Mouse (Mus musculus) forebrain, embryonic 13.5 days (tissue): ENCODE measurements around the gene Iqsec3. TPM values are rescaled to one million over a fixed set of nuclear protein-coding genes. Genes with fewer than 3 reads are reported as not detected.

Experiments
- ATAC-seq: fragments of 200-750 bp; cut with Nextera tagmentation; 2 replicates; pipeline ENCODE4 v1.8.0; 2017
- H3K27ac ChIP-seq: fragments of 300-500 bp; sonication (generic); 2 replicates; pipeline ENCODE4 v1.5.1; 2015; ENCODE audit warnings: inconsistent platforms, mild to moderate bottlenecking, moderate library complexity
- H3K27me3 ChIP-seq: fragments of 300-500 bp; sonication (generic); 2 replicates; pipeline ENCODE4 v1.6.1; 2015; ENCODE audit warnings: mild to moderate bottlenecking, inconsistent platforms
- H3K36me3 ChIP-seq: fragments of 300-500 bp; sonication (generic); 2 replicates; pipeline ENCODE4 v1.6.1; 2015; ENCODE audit warnings: mild to moderate bottlenecking, inconsistent platforms; ENCODE audit not compliant: poor library complexity, severe bottlenecking
- H3K4me1 ChIP-seq: fragments of 300-500 bp; sonication (generic); 2 replicates; pipeline ENCODE4 v1.6.1; 2015; ENCODE audit warnings: inconsistent platforms
- H3K4me2 ChIP-seq: fragments of 300-500 bp; sonication (generic); 2 replicates; pipeline ENCODE4 v1.6.1; 2015; ENCODE audit warnings: inconsistent platforms, mild to moderate bottlenecking, moderate library complexity
- H3K4me3 ChIP-seq: fragments of 300-500 bp; sonication (generic); 2 replicates; pipeline ENCODE4 v1.5.1; 2015; ENCODE audit warnings: mild to moderate bottlenecking, inconsistent platforms
- H3K9ac ChIP-seq: fragments of 300-500 bp; sonication (generic); 2 replicates; pipeline ENCODE4 v1.6.1; 2015; ENCODE audit warnings: mild to moderate bottlenecking, inconsistent platforms
- H3K9me3 ChIP-seq: fragments of 300-500 bp; sonication (generic); replicated peaks from 2 replicates; pipeline ENCODE4 v1.6.1; 2016; ENCODE audit warnings: inconsistent platforms
- WGBS: fragments of 180-500 bp; shearing (Covaris S2); methylation state at CpG from one replicate; pipeline ENCODE4 v1.1.7; 2015; 5-methylcytosine and 5-hydroxymethylcytosine counted together
- polyA plus RNA-seq: library from polyadenylated mRNA; unstranded; fragments of >200 nt; fragmentation: Nextera tagmentation; extraction: Ambion mirVana; gene quantifications from 2 replicates; pipeline ENCODE4 v1.2.1, GENCODE M21; 2015

Gene Iqsec3
- polyA plus RNA-seq, 1 experiment from 2014 or later, result 2.7 TPM

DNA sequence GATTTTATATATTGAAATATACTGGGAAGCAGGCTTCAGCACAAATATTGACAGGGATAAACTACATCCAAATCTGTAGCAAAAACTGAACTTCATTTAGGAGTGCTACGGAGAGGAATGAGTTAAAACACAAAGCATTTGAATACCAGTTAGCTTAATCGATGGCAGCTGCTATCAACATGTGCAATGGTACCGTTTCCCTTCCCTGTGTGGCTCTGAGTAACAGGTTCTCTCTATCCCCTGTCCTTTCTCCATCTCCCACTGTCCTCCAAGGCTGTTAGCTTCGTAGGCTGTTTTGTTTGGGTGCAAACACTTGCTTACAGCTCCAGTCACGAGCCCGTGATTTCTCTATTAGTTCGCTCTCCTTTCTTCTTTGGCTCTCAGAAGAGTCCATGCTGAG, 19.7 kb downstream of the Iqsec3 start:
- Histone ChIP-seq H3K4me3 (no peak overlapping the region), H3K27ac (no peak overlapping the region), H3K9me3 (no peaks in the 10 kb centered on the region), H3K27me3 (no peaks in the 10 kb centered on the region), H3K9ac (no peak overlapping the region), H3K4me1 (peaks cover 28% of the 10 kb centered on the region), H3K36me3 (no peaks in the 10 kb centered on the region), H3K4me2 (no peak overlapping the region)
- no peak for ATAC-seq
- 29% methylated on average over 7 of the region's 7 CpGs for WGBS

GRCm38 (mm10) chr6:121451703-121452102, 21.8 kb downstream of the Iqsec3 start:
- ATAC-seq, result no peak
- no peak overlapping the region for H3K9ac ChIP-seq
- 95% methylated on average over 3 of the region's 3 CpGs for WGBS
- no peak overlapping the region for H3K4me2 ChIP-seq
- no peak overlapping the region for H3K4me3 ChIP-seq
- H3K27ac ChIP-seq, result no peak overlapping the region
- H3K9me3 ChIP-seq, result no peaks in the 10 kb centered on the region
- H3K4me1 ChIP-seq, result peaks cover 15% of the 10 kb centered on the region
- H3K36me3 ChIP-seq, result no peaks in the 10 kb centered on the region
- H3K27me3 ChIP-seq, result no peaks in the 10 kb centered on the region

GRCm38 (mm10) chr6:121440696-121441220, 32.7 kb downstream of the Iqsec3 start:
- Histone ChIP-seq H3K4me1 (peaks cover 8% of the 10 kb centered on the region), H3K9ac (no peak overlapping the region), H3K4me2 (no peak overlapping the region), H3K27me3 (no peaks in the 10 kb centered on the region), H3K27ac (peak overlapping the region; percentile 51), H3K36me3 (no peaks in the 10 kb centered on the region), H3K9me3 (peaks cover under 1% of the 10 kb centered on the region; the same call in 1 of the 2 replicates), H3K4me3 (no peak overlapping the region)
- WGBS, result 7% methylated on average over 5 of the region's 5 CpGs
- 0 out of 2 replicates have a peak, but pooled peaks have one; percentile 24 for ATAC-seq

- no peak overlapping the region for H3K27ac ChIP-seq
- 0 out of 2 replicates have a peak, but pooled peaks cover 4% of the 10 kb centered on the region for H3K4me1 ChIP-seq
- ATAC-seq, result 0 out of 2 replicates have a peak, but pooled peaks have one; percentile 16
- H3K27me3 ChIP-seq, result no peaks in the 10 kb centered on the region
- H3K4me2 ChIP-seq, result no peak overlapping the region
- no peaks in the 10 kb centered on the region for H3K9me3 ChIP-seq
- H3K4me3 ChIP-seq, result no peak overlapping the region
- 53% methylated on average over 6 of the region's 6 CpGs for WGBS
- no peaks in the 10 kb centered on the region for H3K36me3 ChIP-seq
- no peak overlapping the region for H3K9ac ChIP-seq
These were observed 48.6 kb downstream of the Iqsec3 start for GRCm38 (mm10) chr6:121424830-121425229.

DNA sequence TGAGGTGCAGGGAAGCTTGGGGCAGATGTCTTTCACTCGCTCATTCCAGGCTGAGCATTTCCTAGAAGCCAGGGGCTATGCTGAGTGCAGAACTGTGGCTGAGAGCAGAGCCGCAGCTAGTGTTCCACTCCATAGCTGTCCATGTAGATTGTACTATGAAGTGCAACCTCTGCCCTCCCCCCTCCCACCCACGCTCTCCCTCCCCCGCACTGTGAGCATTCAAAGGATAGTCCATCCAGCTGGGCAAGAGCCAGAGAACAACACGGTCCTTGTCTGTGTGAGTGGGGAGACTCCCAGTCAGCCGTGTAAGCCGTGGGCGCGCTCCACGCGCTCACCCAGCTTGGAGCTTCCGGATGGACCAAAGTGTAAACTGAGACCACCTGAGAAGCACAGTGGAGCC, 49.1 kb downstream of the Iqsec3 start:
- Histone ChIP-seq H3K27me3 (no peaks in the 10 kb centered on the region), H3K9me3 (no peaks in the 10 kb centered on the region), H3K4me2 (no peak overlapping the region), H3K9ac (no peak overlapping the region), H3K27ac (no peak overlapping the region), H3K4me1 (0 out of 2 replicates have a peak, but pooled peaks cover 4% of the 10 kb centered on the region), H3K36me3 (no peaks in the 10 kb centered on the region), H3K4me3 (no peak overlapping the region)
- WGBS, result 59% methylated on average over 11 of the region's 12 CpGs
- ATAC-seq, result peak; percentile 16; the same call in 1 of the 2 replicates

- ATAC-seq, result 0 out of 2 replicates have a peak, but pooled peaks have one; percentile 36
- no peak overlapping the region; the same call in 1 of the 2 replicates for H3K9ac ChIP-seq
- H3K36me3 ChIP-seq, result no peaks in the 10 kb centered on the region
These were observed 60.8 kb downstream of the Iqsec3 start for GRCm38 (mm10) chr6:121412558-121413297.

GRCm38 (mm10) chr6:121407571-121408011, 65.9 kb downstream of the Iqsec3 start:
- no peak overlapping the region for H3K4me3 ChIP-seq
- no peak overlapping the region for H3K27ac ChIP-seq
- H3K9ac ChIP-seq, result no peak overlapping the region
- H3K36me3 ChIP-seq, result no peaks in the 10 kb centered on the region
- H3K9me3 ChIP-seq, result no peaks in the 10 kb centered on the region
- peaks cover 17% of the 10 kb centered on the region for H3K4me1 ChIP-seq
- H3K27me3 ChIP-seq, result peaks cover 23% of the 10 kb centered on the region
- 27% methylated on average over 5 of the region's 5 CpGs for WGBS
- ATAC-seq, result no peak
- no peak overlapping the region for H3K4me2 ChIP-seq

More at GRCm38 (mm10) chr6:121412558-121413297, 60.8 kb downstream of the Iqsec3 start:
- peaks cover 10% of the 10 kb centered on the region for H3K4me1 ChIP-seq
- H3K27ac ChIP-seq, result no peak overlapping the region
- WGBS, result 2% methylated on average over 45 of the region's 46 CpGs
- peak overlapping the region; percentile 47 for H3K4me2 ChIP-seq
- peak overlapping the region; percentile 25; the same call in 1 of the 2 replicates for H3K4me3 ChIP-seq
- peaks cover 50% of the 10 kb centered on the region for H3K27me3 ChIP-seq
- no peaks in the 10 kb centered on the region; the same call in 1 of the 2 replicates for H3K9me3 ChIP-seq

DNA sequence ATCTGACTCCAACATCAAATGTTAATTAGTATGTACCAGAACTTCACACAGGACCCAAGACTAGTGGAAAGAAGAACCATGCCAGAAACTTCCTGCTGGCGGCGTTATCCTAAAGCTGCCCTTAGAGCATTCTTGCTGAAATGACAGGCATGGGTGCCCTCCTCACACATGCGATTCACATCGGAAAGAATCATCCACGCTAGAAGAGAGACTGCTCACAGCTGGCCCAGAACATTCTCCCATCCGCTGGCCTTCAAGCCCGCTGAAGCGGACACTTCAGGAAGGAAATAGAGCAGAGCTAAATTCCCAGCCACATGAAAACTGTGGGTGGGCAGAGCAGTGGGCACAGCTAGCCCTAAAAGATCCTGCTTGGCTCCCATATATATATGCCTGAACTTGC, 68.2 kb downstream of the Iqsec3 start:
- H3K36me3 ChIP-seq, result no peaks in the 10 kb centered on the region
- 90% methylated on average over 8 of the region's 8 CpGs for WGBS
- no peaks in the 10 kb centered on the region for H3K9me3 ChIP-seq
- peaks cover 15% of the 10 kb centered on the region; the same call in 1 of the 2 replicates for H3K4me1 ChIP-seq
- no peak overlapping the region for H3K4me2 ChIP-seq
- no peak overlapping the region for H3K27ac ChIP-seq
- ATAC-seq, result no peak
- no peaks in the 10 kb centered on the region for H3K27me3 ChIP-seq
- no peak overlapping the region for H3K4me3 ChIP-seq
- no peak overlapping the region for H3K9ac ChIP-seq

GRCm38 (mm10) chr6:121402661-121403244, 70.7 kb downstream of the Iqsec3 start:
- Histone ChIP-seq H3K27ac (peak overlapping the region; percentile 7; the same call in 1 of the 2 replicates), H3K9ac (no peak overlapping the region)
- 45% methylated on average over 8 of the region's 8 CpGs for WGBS

GRCm38 (mm10) chr6:121401826-121402660, 71.4 kb downstream of the Iqsec3 start:
- Histone ChIP-seq H3K9ac (no peak overlapping the region), H3K4me2 (no peak overlapping the region), H3K4me1 (peaks cover 7% of the 10 kb centered on the region; the same call in 1 of the 2 replicates), H3K4me3 (no peak overlapping the region), H3K27me3 (no peaks in the 10 kb centered on the region), H3K9me3 (no peaks in the 10 kb centered on the region), H3K27ac (no peak overlapping the region; the same call in 1 of the 2 replicates), H3K36me3 (no peaks in the 10 kb centered on the region)
- peak; percentile 41 for ATAC-seq
- WGBS, result 72% methylated on average over 14 of the region's 14 CpGs

More at GRCm38 (mm10) chr6:121402661-121403244, 70.7 kb downstream of the Iqsec3 start:
- ATAC-seq, result peak; percentile 31; the same call in 1 of the 2 replicates
- peaks cover 12% of the 10 kb centered on the region; the same call in 1 of the 2 replicates for H3K4me1 ChIP-seq
- H3K27me3 ChIP-seq, result no peaks in the 10 kb centered on the region
- no peak overlapping the region for H3K4me2 ChIP-seq
- no peak overlapping the region for H3K4me3 ChIP-seq
- H3K9me3 ChIP-seq, result no peaks in the 10 kb centered on the region
- H3K36me3 ChIP-seq, result no peaks in the 10 kb centered on the region

DNA sequence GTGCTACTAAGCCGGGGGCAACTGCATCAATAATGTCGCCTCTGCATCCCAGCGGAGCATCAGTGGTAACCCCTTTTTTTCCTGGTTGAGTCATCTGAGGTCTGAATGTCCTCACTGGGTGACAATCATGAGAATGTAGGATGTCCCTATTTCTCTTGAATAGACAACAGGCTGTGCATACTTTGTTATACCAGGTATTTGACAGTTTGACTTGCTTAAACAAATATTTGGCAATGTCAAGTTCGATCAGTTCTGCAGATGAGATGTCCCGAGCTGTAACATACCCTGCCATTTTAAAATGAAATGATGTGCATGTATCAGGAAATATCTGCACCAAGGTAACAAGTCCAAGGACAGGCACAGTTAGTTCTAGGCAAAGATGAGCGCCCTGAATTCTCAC, 72.3 kb downstream of the Iqsec3 start:
- Histone ChIP-seq H3K4me3 (no peak overlapping the region), H3K9ac (no peak overlapping the region), H3K4me1 (peaks cover 7% of the 10 kb centered on the region; the same call in 1 of the 2 replicates), H3K27ac (no peak overlapping the region), H3K27me3 (no peaks in the 10 kb centered on the region), H3K4me2 (no peak overlapping the region), H3K9me3 (no peaks in the 10 kb centered on the region), H3K36me3 (no peaks in the 10 kb centered on the region)
- 93% methylated on average over 6 of the region's 6 CpGs for WGBS
- ATAC-seq, result no peak
